ENCODE assay signal across 19 mouse cellular contexts in the genomic region with DNA sequence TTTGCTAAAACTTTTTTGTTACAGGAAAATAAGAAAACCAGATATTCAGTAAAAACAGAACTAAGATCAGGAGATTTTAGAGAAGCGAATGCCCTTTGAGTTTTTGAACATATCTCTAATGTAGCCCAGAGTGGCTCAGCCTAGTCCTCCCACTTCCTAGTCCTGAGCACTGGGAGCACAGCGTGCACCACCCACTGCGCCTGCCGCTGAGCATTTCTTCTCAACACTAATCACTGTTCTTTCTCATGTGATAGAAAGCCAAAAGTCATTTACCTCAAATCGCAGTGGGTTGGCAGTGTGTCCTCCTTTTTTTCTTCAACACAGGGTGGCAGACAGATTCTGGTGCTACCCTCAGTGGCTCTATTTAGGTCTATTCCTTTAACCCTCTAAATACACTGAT. TPM values are rescaled to one million over a fixed set of nuclear protein-coding genes. Genes with fewer than 3 reads are reported as not detected.
"Had no signal": no experiment of that assay in that cellular context is flagged by ENCODE, and none has a peak within 500 bp of the region (broad histone marks: within the 10 kb centered on the region; RNA-seq: fewer than 3 reads in every experiment).

No protein-coding gene starts in this region.

- H3K27me3 ChIP-seq: midbrain, embryonic 12.5 days; neural tube, embryonic 13.5 days; neural tube, embryonic 15.5 days had no signal

- H3K9ac ChIP-seq: lung, embryonic 14.5 days; midbrain, embryonic 12.5 days; neural tube, embryonic 13.5 days; neural tube, embryonic 15.5 days had no signal

- ATAC-seq: midbrain, embryonic 16.5 days had no signal

- H3K9me3 ChIP-seq: midbrain, embryonic 10.5 days; midbrain, embryonic 12.5 days; neural tube, embryonic 13.5 days; neural tube, embryonic 15.5 days had no signal

- H3K27ac ChIP-seq: midbrain, embryonic 10.5 days; midbrain, embryonic 12.5 days; neural tube, embryonic 13.5 days; neural tube, embryonic 15.5 days had no signal

- H3K4me2 ChIP-seq: lung, embryonic 14.5 days; midbrain, embryonic 12.5 days; neural tube, embryonic 13.5 days; neural tube, embryonic 15.5 days had no signal

- H3K4me3 ChIP-seq: midbrain, embryonic 10.5 days; midbrain, embryonic 12.5 days; myocyte; neural tube, embryonic 13.5 days; neural tube, embryonic 15.5 days had no signal

- DNase-seq: lung, adult 18-20 months; lung, embryonic 14.5 days; lung, postnatal 10 days; lung, postnatal 4 days; midbrain, embryonic 14.5 days; retina, postnatal 1 day; right cerebral cortex, postnatal 14 days; right cerebral cortex, postnatal 4 days; spleen, adult 18-20 months; thymus, adult 18-20 months; thymus, postnatal 14 days; thymus, postnatal 36 days had no signal

RNA-seq across cellular contexts. Expression of a gene that starts 24.4 kb away (rescaled TPM):
- total RNA-seq: megakaryocyte-erythroid progenitor cell, adult 5-6 weeks had no signal
- polyA plus RNA-seq: myocyte had no signal
